Mouse (Mus musculus) G1E (cell line): Measurements from ENCODE around the gene Gns.

Source experiments
- CTCF ChIP-seq: IDR thresholded peaks from 2 replicates; pipeline ENCODE4 v1.5.1; 2012; ENCODE audit warnings: low read depth, low read length, inconsistent platforms, mixed read lengths
- GATA1 ChIP-seq: IDR thresholded peaks from 2 replicates; pipeline ENCODE4 v1.6.1; 2012; ENCODE audit warnings: borderline replicate concordance, low read length, inconsistent platforms, mixed read lengths
- TAL1 ChIP-seq: conservative IDR thresholded peaks from 2 replicates; pipeline ENCODE4 v1.6.1; 2012; ENCODE audit warnings: low read depth, low read length, inconsistent platforms, mixed read lengths

DNA sequence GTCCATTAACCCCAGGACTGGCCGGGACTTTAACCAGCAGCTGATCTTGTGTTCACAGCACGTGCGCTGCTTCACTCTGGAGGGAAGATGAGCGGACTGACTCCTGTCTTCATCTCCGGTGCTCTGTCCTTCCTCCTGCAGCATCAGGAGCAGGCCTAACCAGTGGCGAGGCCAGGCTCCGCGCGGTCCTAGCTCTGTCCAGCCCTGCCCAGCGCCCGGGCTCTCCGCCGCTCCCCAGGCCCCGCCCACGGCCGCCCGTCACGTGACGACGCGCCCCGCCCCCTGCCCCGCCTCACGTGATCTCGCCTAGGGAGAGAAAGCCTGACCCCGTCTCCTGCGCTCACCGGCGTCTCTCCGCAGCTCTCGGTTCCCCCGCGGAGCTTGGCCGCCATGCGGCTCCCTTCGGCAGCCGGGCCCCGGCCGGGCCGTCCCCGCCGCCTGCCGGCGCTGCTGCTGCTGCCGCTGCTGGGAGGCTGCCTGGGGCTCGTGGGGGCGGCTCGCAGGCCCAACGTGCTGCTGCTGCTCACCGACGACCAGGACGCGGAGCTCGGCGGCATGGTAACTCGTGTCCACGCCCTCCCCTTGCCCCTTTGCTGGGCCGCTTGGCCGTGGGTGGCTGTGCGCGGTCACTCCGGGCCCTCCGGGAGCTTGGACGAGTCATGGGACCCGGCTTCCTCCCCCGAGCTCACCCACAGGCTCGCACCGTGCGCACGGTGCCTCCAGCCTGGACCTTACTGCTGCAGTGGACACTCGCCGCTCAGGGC, at the start of gene Gns:
- TF ChIP-seq CTCF (no peak), GATA1 (no peak), TAL1 (no peak)
